ENCODE assay signal across 10 mouse cellular contexts in the genomic region with DNA sequence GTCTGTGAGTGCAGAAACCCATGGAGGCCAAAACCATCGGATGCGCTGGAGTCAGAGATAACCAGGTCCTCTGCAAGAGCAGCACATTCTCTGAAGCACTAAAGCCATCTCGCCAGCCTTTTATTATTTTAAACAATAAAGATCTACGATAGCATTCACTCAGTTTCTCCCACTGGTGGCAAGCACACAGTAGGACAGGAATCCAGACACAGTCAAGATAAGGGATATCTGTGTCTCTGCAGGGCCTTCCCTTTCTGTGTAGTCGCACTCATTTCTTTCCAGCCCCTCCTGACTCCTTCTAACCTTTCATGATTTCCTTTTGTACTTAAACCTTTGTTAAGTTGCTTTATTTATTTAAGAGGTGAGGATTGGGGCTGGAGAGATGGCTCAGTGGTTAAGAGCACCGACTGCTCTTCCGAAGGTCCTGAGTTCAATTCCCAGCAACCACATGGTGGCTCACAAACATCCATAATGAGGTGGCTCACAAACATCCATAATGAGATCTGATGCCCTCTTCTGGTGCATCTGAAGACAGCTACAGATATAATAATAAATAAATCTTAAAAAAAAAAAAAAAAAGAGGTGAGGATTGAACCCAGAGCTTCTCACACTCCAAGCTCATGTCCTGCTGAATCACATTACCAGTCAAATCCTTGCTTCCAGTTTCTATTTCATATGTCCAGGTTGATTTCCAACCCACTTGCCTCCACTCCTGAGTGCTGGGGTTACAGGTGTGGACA. TPM values are rescaled to one million over a fixed set of nuclear protein-coding genes. Genes with fewer than 3 reads are reported as not detected.
"Had no signal": no experiment of that assay in that cellular context is flagged by ENCODE, and none has a peak within 500 bp of the region (broad histone marks: within the 10 kb centered on the region; RNA-seq: fewer than 3 reads in every experiment).

No protein-coding gene starts in this region.

- H3K9me3 ChIP-seq: limb, embryonic 10.5 days; liver, embryonic 12.5 days; midbrain, embryonic 13.5 days; neural tube, embryonic 12.5 days had no signal

- H3K9ac ChIP-seq: liver, embryonic 12.5 days; liver, postnatal 0 days; midbrain, embryonic 13.5 days; neural tube, embryonic 12.5 days had no signal

- H3K27ac ChIP-seq: limb, embryonic 10.5 days; liver, embryonic 12.5 days; midbrain, embryonic 13.5 days; neural tube, embryonic 12.5 days had no signal

- ATAC-seq: liver, embryonic 12.5 days; liver, postnatal 0 days; midbrain, embryonic 13.5 days had no signal

- H3K27me3 ChIP-seq: liver, embryonic 12.5 days; midbrain, embryonic 13.5 days; neural tube, embryonic 12.5 days had no signal

- H3K4me3 ChIP-seq: limb, embryonic 10.5 days; liver, embryonic 12.5 days; midbrain, embryonic 13.5 days; neural tube, embryonic 12.5 days had no signal

- DNase-seq: kidney, adult 18-20 months; kidney, postnatal 25 days; liver, postnatal 0 days; thymus, adult 18-20 months; thymus, postnatal 14 days had no signal

- H3K4me2 ChIP-seq: liver, embryonic 12.5 days; midbrain, embryonic 13.5 days; neural tube, embryonic 12.5 days had no signal

RNA-seq across cellular contexts. Expression of a gene that starts 57.0 kb away (rescaled TPM):
- total RNA-seq: monocyte, adult 5-6 weeks had no signal
